Comparison of ENCODE assay signal across 20 mouse cellular contexts in genomic region chr11:105951601-105952044, GRCm38 (mm10). TPM values are rescaled to one million over a fixed set of nuclear protein-coding genes. Genes with fewer than 3 reads are reported as not detected.
DNase-seq lines count a peak whose midpoint lies in the region; ATAC-seq lines count a peak whose summit lies in the region.
"Had no signal": no experiment of that assay in that cellular context is flagged by ENCODE, and none has a peak within 500 bp of the region (broad histone marks: within the 10 kb centered on the region; RNA-seq: fewer than 3 reads in every experiment).

No protein-coding gene starts in this region.

- ATAC-seq in embryonic facial prominence, embryonic 13.5 days (ENCODE audit: insufficient number of reproducible peaks, insufficient read depth, low FRiP score, low TSS enrichment, low read depth): 0 out of 2 replicates have a peak, but pooled peaks have one; percentile 34
- ATAC-seq in kidney, embryonic 15.5 days (replicated peaks; ENCODE audit: low FRiP score): peak; percentile 69
- peak; percentile 18; the same call in 1 of the 2 replicates for ATAC-seq in limb, embryonic 15.5 days (ENCODE audit: insufficient number of reproducible peaks, low FRiP score, low TSS enrichment, low read depth)
- ATAC-seq: activated CD4-positive, CD25-positive, alpha-beta regulatory T cell, adult 4 months; midbrain, embryonic 13.5 days had no signal

- no peak overlapping the region for H3K4me2 ChIP-seq in embryonic facial prominence, embryonic 13.5 days
- H3K4me2 ChIP-seq in kidney, embryonic 15.5 days: 0 out of 2 replicates have a peak overlapping the region, but pooled peaks have one; percentile 12
- H3K4me2 ChIP-seq in limb, embryonic 15.5 days: no peak overlapping the region
- H3K4me2 ChIP-seq: heart, embryonic 11.5 days; midbrain, embryonic 13.5 days had no signal

- no peak overlapping the region for H3K9ac ChIP-seq in embryonic facial prominence, embryonic 13.5 days
- H3K9ac ChIP-seq in kidney, embryonic 15.5 days: no peak overlapping the region
- no peak overlapping the region for H3K9ac ChIP-seq in limb, embryonic 15.5 days
- H3K9ac ChIP-seq: midbrain, embryonic 13.5 days had no signal

- 0 out of 2 replicates have a peak overlapping the region, but pooled peaks have one; percentile 12 for H3K27ac ChIP-seq in embryonic facial prominence, embryonic 13.5 days
- peak overlapping the region; percentile 56 for H3K27ac ChIP-seq in kidney, embryonic 15.5 days
- no peak overlapping the region for H3K27ac ChIP-seq in limb, embryonic 15.5 days
- H3K27ac ChIP-seq: left cerebral cortex, adult 2 months; midbrain, embryonic 13.5 days had no signal

- H3K4me1 ChIP-seq in embryonic facial prominence, embryonic 13.5 days: peaks cover 17% of the 10 kb centered on the region
- peaks cover 31% of the 10 kb centered on the region for H3K4me1 ChIP-seq in kidney, embryonic 15.5 days
- H3K4me1 ChIP-seq in limb, embryonic 15.5 days: peaks cover 16% of the 10 kb centered on the region; the same call in 1 of the 2 replicates
- H3K4me1 ChIP-seq: midbrain, embryonic 13.5 days had no signal

- no peaks in the 10 kb centered on the region for H3K36me3 ChIP-seq in embryonic facial prominence, embryonic 13.5 days
- no peaks in the 10 kb centered on the region for H3K36me3 ChIP-seq in kidney, embryonic 15.5 days
- no peaks in the 10 kb centered on the region for H3K36me3 ChIP-seq in limb, embryonic 15.5 days
- H3K36me3 ChIP-seq: midbrain, embryonic 13.5 days had no signal

- no peaks in the 10 kb centered on the region for H3K27me3 ChIP-seq in embryonic facial prominence, embryonic 13.5 days
- H3K27me3 ChIP-seq in kidney, embryonic 15.5 days: peaks cover 4% of the 10 kb centered on the region; the same call in 1 of the 2 replicates
- H3K27me3 ChIP-seq in limb, embryonic 15.5 days: no peaks in the 10 kb centered on the region
- H3K27me3 ChIP-seq: midbrain, embryonic 13.5 days had no signal

- 27% methylated on average over 3 of the region's 3 CpGs for WGBS in embryonic facial prominence, embryonic 13.5 days
- 33% methylated on average over 3 of the region's 3 CpGs for WGBS in kidney, embryonic 15.5 days
- 45% methylated on average over 3 of the region's 3 CpGs for whole genome bisulfite sequencing in limb, embryonic 15.5 days

- peak; percentile 64 for DNase-seq in NIH3T3 (ENCODE audit: low read depth)
- no peak for DNase-seq in frontal cortex, postnatal 10 days (ENCODE audit: low spot score in 2 of 2)
- DNase-seq in adrenal gland, adult 18-20 months (ENCODE audit: low spot score in 2 of 2): no peak
- DNase-seq in urinary bladder, postnatal 25 days (ENCODE audit: low spot score): no peak
- DNase-seq: cerebellum, postnatal 36 days; gastrocnemius, postnatal 14 days; lung, adult 18-20 months; lung, postnatal 36 days had no signal

- H3K9me3 ChIP-seq in embryonic facial prominence, embryonic 13.5 days: no peaks in the 10 kb centered on the region
- no peaks in the 10 kb centered on the region for H3K9me3 ChIP-seq in kidney, embryonic 15.5 days (replicated peaks)
- H3K9me3 ChIP-seq in limb, embryonic 15.5 days: no peaks in the 10 kb centered on the region
- H3K9me3 ChIP-seq: midbrain, embryonic 13.5 days had no signal

- no peak overlapping the region for H3K4me3 ChIP-seq in embryonic facial prominence, embryonic 13.5 days
- no peak overlapping the region for H3K4me3 ChIP-seq in kidney, embryonic 15.5 days (replicated peaks)
- H3K4me3 ChIP-seq in limb, embryonic 15.5 days: no peak overlapping the region
- H3K4me3 ChIP-seq: left cerebral cortex, adult 2 months; midbrain, embryonic 13.5 days had no signal

RNA-seq across cellular contexts. Expression of gene Cyb561, which starts 1.5 kb away (rescaled TPM):
- 15.5 and 16.1 TPM in 2 replicates for polyA plus RNA-seq in embryonic facial prominence, embryonic 13.5 days (2015; fragmentation: Nextera tagmentation; extraction: Ambion mirVana)
- 28.9 and 39.8 TPM in 2 replicates for polyA plus RNA-seq in kidney, embryonic 15.5 days (2015; fragmentation: Nextera tagmentation; extraction: Ambion mirVana)
- polyA plus RNA-seq in limb, embryonic 15.5 days (2015; fragmentation: Nextera tagmentation; extraction: Ambion mirVana): 24.0 and 25.7 TPM in 2 replicates
- total RNA-seq in adrenal gland, adult 18-20 months (2021): 100 to 1,000 TPM; 168 to 204 TPM

RNA-seq across cellular contexts. Expression of gene Ace, which starts 16.1 kb away (rescaled TPM):
- polyA plus RNA-seq in embryonic facial prominence, embryonic 13.5 days (2015; fragmentation: Nextera tagmentation; extraction: Ambion mirVana): 0.65 and 0.94 TPM in 2 replicates
- polyA plus RNA-seq in kidney, embryonic 15.5 days (2015; fragmentation: Nextera tagmentation; extraction: Ambion mirVana): 9.8 and 11.1 TPM in 2 replicates
- polyA plus RNA-seq in limb, embryonic 15.5 days (2015; fragmentation: Nextera tagmentation; extraction: Ambion mirVana): 1.0 and 1.8 TPM in 2 replicates
- 10 to 100 TPM; 11.0 to 16.0 TPM for total RNA-seq in adrenal gland, adult 18-20 months (2021)

RNA-seq across cellular contexts. Expression of gene Ace3, which starts 42.9 kb away (rescaled TPM):
- not detected in 2 replicates for polyA plus RNA-seq in embryonic facial prominence, embryonic 13.5 days (2015; fragmentation: Nextera tagmentation; extraction: Ambion mirVana)
- polyA plus RNA-seq in kidney, embryonic 15.5 days (2015; fragmentation: Nextera tagmentation; extraction: Ambion mirVana): not detected in 2 replicates
- not detected in 2 replicates for polyA plus RNA-seq in limb, embryonic 15.5 days (2015; fragmentation: Nextera tagmentation; extraction: Ambion mirVana)
- total RNA-seq in adrenal gland, adult 18-20 months (2021): not detected
- total RNA-seq: adrenal gland, postnatal 4 days; gastrocnemius, postnatal 14 days; heart, postnatal 25 days; layer of hippocampus, adult 8-10 months; left cerebral cortex, adult 2 months had no signal
- polyA plus RNA-seq: activated CD4-positive, CD25-positive, alpha-beta regulatory T cell, adult 4 months; heart, embryonic 11.5 days; limb, embryonic 14.5 days; midbrain, embryonic 13.5 days; urinary bladder, adult 2 months had no signal

RNA-seq across cellular contexts. Expression of gene Kcnh6, which starts 56.3 kb away (rescaled TPM):
- 0.31 and 0.70 TPM in 2 replicates for polyA plus RNA-seq in embryonic facial prominence, embryonic 13.5 days (2015; fragmentation: Nextera tagmentation; extraction: Ambion mirVana)
- 0.26 and 0.39 TPM in 2 replicates for polyA plus RNA-seq in kidney, embryonic 15.5 days (2015; fragmentation: Nextera tagmentation; extraction: Ambion mirVana)
- polyA plus RNA-seq in limb, embryonic 15.5 days (2015; fragmentation: Nextera tagmentation; extraction: Ambion mirVana): 0.24 and 0.26 TPM in 2 replicates
- total RNA-seq in adrenal gland, adult 18-20 months (2021): under 1 TPM in 1 of 2 experiments, not detected in 1; 0.29 TPM
- total RNA-seq: gastrocnemius, postnatal 14 days had no signal
- polyA plus RNA-seq: activated CD4-positive, CD25-positive, alpha-beta regulatory T cell, adult 4 months had no signal

Comparison
In these comparisons a context has a peak if more than half of its experiments do, and no peak if none do; other contexts are left out.
1. ATAC-seq: peak in every context shown above with its lines; median percentile 69 in kidney, embryonic 15.5 days; 34 in embryonic facial prominence, embryonic 13.5 days; 18 in limb, embryonic 15.5 days.